Mouse (Mus musculus) Muller cell, postnatal 12 days (primary cell): Measurements from ENCODE around the gene Lpin2.

Source experiments
- DNase-seq: peaks from one replicate; pipeline ENCODE4 v3.0.0-alpha.2; 2015; ENCODE audit errors: inconsistent ontology term

Lpin2 gene

GRCm38 (mm10) chr17:71231998-71232397 lies 49.6 kb downstream of the Lpin2 start:
- no peak for DNase-seq

GRCm38 (mm10) chr17:71233210-71233609 lies 50.9 kb downstream of the Lpin2 start:
- DNase-seq = no peak

- no peak for DNase-seq
Observed at GRCm38 (mm10) chr17:71234041-71234594, 51.8 kb downstream of the Lpin2 start.

DNA sequence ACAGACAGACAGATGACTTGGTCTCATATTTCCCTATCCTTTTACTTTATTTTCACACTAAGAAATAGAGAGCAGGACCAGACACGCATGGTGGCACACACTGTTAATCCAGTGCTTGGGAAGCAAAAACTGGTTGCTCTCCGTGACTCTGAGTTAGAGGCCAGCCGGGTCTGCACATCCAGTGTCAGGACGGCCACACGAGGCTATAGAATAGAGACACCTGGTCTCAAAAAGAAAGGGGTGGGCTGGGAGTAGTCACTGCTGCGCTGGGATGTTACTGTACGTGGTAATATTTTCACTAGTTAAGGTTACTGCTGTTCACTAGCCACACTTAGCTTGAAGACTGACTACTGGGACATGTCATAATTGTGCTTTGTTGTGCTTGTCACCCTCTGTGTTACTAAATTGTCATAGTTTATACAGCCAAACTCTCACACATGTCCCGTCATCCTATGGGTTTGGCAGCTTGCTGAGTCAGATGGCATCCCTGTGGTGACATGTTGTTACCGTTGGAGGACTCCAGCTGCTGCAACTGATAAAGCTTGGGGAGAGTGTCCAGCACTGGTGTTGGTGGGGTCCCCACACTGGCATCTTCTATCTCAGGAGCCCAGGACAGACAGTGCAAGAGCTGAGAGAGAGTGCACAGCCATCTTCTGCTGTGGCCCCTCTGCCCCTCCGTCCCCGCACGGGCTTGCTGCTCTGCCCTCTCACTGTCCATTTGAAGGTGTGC lies 53.0 kb downstream of the Lpin2 start:
- DNase-seq = no peak

GRCm38 (mm10) chr17:71238494-71238893 lies 56.1 kb downstream of the Lpin2 start:
- DNase-seq = no peak

DNA sequence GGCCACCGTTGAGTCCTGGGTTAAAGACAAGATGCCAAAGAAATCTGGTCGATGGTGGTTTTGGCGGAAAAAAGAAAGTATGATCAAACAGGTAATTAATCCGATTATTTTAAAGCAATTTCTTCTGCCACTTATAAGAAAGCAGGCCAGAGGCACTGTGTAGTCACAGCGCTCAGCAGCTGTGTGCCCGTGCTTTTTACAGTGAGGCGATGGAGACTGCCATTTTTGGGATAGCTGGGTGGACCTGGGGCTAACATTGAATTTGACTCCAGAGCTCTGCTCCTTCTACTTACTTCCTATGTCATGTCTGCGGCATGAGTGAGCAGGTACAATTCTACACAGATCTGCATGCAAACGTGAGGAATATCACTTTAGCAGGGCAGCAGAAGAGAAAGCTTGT lies 58.5 kb downstream of the Lpin2 start:
- DNase-seq = no peak

DNA sequence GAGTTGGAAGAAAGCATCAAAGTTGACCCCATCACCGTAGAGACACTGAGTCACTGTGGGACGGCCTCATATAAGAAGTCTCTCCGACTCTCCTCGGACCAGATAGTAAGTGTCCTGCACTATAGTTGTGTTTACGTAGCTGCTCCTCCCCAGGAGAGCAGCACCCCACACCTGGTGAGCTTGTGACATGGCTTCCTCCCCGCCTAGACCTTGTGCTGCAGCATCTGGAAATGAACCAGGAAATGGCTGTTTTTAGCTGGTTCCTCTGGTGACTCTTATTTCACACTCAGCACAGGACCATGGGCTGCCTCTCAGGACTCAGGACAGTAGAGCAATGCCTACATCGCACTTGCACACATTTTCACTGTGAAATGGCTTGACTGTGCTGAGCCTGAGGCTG lies 60.3 kb downstream of the Lpin2 start:
- no peak for DNase-seq

DNA sequence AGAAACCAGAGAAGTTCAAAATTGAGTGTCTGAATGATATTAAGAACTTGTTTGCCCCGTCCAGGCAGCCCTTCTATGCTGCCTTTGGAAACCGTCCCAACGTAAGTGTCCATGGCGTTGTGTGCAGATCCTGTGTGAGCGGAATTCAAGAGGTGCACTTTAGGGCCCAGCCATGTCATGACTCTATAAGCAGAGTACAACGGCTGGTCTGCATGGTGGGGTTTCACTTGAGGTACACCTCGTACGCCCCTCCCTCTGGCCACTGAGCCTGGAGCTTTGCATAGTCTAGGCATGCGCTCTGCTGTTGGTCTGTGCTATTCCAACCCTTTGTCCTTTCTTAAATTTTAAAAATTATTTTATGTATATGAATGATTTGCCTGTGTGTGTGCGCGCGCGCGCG lies 62.8 kb downstream of the Lpin2 start:
- no peak for DNase-seq

DNA sequence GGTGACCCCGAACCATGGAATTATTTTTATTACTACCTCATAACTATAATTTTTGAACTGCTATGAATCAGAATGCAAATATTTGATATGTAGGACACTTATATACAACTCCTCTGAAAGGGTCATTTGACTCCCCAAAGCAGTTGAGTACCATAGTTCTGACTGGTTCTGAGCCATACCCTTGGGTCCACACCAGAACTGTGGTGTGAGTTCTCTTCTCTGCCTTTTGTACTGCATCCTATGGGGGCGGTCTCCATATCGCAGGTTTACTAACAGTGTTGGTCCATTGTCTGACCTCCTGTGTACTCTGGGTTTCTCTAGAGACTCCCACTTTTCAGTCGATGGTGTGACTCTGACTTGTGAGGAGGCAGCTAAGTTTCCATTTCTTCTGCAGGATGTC lies 63.7 kb downstream of the Lpin2 start:
- no peak for DNase-seq

DNA sequence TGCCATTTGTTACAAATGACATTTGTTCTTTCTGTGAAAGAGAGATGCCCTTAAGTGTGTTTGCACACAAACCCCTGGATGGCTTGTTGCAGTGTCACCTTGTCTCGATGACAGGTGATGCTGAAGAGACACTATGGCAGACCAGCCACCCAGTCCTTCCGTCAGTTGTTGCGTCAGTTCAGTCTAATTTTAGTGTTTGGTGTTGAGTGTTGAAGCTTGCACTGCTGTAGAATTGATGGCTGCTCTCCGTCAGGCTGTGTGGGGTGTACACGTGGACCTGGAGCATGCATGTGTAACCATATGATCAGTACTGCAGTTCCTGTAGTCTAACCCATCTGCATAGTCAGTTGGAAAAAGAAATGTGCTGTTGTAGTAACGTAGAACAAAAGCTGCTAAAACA lies 66.6 kb downstream of the Lpin2 start:
- no peak for DNase-seq

DNA sequence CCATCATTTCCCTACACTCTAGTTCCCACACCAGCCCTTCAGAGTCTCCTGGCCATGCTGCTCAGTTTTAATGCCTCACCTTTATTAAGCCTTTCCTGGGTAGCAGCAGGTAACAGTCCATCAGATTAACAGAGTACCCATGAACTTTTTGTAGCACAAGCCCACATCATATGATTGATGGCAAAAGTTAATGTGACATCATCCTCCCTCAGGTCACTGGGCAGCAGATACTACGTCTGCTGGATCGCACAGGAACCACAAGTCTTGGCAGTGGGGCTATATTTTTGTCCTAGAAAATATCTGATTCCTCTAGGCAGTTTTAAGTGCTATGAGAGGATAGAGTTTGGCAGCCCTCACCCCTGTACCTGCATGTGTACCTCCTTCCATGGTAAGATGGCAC lies 67.7 kb downstream of the Lpin2 start:
- no peak for DNase-seq

DNA sequence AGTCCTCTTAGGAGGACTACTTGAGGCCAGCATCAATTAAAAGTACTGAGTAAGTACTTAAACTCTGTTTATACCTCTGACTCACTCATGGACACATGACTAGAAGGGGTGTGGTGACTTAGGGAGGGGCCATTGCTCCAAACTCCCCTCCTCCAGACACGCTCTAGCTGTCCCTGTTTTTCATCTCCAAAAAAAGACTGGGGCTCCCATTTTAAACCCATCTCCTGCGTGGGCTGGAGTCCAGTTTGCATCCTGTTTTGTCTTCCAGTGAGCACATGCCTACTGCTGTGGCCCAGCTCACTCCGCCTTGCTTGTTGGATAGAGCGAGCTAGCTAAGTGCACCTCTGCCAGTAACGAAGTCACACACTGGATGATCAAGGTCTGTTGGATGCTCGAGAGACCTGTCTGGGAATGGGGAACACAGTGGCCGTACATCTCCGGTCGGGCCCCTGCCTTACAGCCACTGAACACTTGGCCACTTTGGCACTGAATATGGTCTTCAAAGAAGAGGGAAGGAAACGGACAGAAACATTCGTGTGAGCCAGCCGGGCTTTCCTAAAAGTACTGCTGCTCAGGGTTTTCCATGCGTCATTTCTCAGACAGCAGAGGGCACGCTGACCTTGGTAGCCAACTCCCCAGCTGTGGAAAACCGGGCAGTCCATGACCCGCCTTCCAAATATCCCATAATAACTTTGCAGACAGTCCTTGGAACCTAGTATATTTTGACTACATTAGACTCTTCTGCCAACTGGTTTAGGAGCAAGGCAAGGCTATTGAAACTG lies 68.7 kb downstream of the Lpin2 start:
- no peak for DNase-seq

DNA sequence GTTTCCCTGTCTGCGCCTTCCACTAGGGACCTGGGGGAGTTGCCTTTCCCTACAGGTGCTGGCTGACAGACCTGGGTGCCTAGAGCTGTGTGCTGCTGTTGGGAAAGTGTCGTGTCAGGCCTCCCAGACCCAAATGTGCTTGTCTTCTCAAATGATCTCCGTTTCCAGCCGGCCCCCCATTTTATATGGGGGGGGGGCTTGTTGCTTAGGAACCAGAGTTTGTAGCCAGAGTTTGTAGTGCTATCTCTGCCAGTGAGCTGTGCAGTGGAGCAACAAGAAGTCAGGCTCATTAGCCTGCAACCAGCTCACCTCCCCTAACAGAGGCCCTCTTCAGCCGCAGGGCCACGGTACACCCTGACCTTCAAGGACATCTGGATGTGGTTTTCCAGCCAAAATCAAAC lies 69.2 kb downstream of the Lpin2 start:
- no peak for DNase-seq

GRCm38 (mm10) chr17:71252101-71252500 lies 69.7 kb downstream of the Lpin2 start:
- DNase-seq = no peak

GRCm38 (mm10) chr17:71253391-71253790 lies 71.0 kb downstream of the Lpin2 start:
- no peak for DNase-seq

- DNase-seq = no peak
Observed at GRCm38 (mm10) chr17:71254106-71254505, 71.7 kb downstream of the Lpin2 start.

- DNase-seq = no peak
Observed at GRCm38 (mm10) chr17:71254736-71255135, 72.4 kb downstream of the Lpin2 start.

- DNase-seq = no peak
Observed at GRCm38 (mm10) chr17:71256068-71256615, 73.8 kb downstream of the Lpin2 start.

- peak; percentile 36 for DNase-seq
Observed at GRCm38 (mm10) chr17:71256806-71257536, 74.6 kb downstream of the Lpin2 start.

- no peak for DNase-seq
Observed at GRCm38 (mm10) chr17:71259727-71260126, 77.4 kb downstream of the Lpin2 start.

GRCm38 (mm10) chr17:71260658-71261057 lies 78.3 kb downstream of the Lpin2 start:
- DNase-seq = no peak

DNA sequence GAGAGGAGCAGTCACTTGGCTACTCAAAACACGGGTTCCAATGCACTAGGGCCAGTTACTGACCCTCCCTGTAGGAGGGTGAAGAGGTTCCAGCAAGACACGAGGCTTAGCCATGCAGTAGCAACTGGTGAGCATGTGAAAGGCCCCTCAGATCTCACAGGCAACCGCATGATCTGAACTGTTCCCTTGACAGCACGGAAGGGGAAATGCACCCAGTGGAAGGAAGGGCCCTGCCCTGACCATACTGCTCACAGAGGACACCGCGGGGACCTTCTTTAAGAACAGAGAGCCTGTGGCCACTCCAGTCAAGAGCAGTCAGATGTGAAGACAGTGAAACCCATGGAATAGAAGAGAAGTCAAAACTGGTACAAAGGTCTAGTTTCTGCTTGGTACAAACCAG lies 80.8 kb downstream of the Lpin2 start:
- DNase-seq = no peak
